Mouse (Mus musculus) c-Kit-positive CD71-negative TER-119-negative erythroid progenitor cells, embryonic 14.5 days (primary cell): ENCODE measurements around the gene Arhgap45.

Experiments
- DNase-seq: peaks from one replicate; pipeline ENCODE4 v3.0.0-alpha.2; 2013; ENCODE audit warnings: low read depth

The Arhgap45 gene

DNA sequence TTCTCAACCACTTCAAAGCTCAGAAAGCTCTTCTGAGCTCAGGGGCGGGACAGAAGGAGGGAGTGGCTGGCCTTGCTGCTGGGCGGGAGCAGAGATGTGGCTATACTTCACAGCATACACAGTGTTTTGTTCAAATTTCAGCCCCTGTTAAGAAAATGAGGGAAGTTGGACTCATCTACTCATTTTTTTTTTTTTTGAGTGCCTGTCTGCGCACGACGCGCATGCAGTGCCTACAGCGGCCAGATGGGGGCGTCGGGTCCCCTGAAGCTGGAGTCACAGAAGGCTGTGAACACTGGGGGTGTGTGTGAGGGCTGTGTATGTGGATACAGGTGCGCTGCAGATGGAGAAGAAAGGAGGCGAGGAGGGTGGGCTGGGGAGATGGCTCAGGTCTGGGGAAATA is 29.5 kb upstream of the Arhgap45 start:
- DNase-seq: peak; percentile 90

DNA sequence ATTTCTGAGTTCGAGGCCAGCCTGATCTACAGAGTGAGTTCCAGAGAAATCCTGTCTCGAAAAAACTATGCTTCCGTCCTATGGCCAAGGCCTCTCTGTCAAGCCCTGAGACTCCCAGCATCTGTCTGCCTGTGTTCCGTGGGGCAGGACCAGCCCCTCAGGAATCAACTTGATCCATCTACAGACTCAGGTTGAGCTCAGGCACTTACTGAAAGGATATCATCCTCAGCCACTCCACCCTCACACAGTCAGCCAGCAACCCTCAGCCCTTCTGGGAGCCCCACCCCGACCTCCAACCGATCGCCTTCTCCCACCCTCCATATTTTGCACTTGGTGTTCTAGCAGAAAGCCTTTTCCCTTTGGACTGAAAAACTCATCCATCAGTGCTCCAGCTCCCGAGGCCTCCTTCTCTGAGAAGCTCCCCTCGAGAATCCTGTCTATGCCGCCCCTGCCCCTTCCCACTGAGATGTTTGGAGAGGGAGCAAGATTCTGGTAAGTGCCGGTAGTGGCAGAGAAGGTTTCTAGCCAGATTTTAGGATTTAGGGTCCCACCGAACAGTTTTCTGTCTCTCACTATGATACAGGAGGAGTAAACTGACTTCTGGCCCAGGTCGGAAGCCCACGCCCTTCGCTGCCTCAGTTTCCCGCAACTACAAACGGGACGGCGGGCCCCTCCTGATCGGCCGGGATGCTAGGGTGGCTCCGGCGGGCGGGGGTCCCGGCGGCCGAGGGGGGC is 28.5 kb upstream of the Arhgap45 start:
- no peak for DNase-seq

DNA sequence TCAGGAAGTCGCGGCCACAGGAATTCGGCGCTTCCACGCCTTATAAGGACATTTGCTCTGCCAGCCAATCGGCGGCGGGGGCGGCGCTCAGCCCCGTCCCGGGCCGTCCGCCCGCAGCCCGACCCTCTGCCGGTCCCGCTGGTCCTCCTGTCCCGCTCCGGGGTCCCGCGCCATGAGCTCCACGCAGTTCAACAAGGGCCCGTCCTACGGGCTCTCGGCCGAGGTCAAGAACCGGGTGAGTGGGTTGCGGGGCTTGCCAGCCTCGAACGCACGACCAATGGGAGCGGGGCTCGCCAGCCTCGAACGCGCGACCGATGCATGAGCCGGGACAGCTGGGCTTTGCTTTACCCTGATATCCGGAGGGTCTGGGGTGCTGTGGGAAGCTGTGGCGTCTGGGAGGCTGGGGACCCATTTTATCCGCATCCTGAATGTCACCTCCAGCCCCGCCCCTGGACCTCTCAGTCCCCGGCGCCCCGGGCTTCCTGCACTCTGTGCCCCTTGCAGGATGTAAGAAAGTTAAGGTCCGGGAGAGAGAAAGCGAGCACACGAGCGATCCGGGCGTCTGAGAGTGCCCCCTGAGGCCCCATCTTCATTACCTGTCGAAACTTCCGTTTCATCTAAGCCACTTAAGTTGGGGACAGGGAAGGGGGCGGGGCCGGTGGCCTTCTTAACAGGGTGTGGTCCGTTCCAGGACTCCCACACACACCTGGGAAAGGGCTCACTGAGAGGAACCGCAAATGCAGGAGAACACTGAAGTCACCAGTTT is 27.8 kb upstream of the Arhgap45 start, which contains the start of gene Cnn2:
Gene Cnn2, plus strand, starts transcription at position 79 of the 766 bp plus-strand sequence.
- DNase-seq: no peak

DNA sequence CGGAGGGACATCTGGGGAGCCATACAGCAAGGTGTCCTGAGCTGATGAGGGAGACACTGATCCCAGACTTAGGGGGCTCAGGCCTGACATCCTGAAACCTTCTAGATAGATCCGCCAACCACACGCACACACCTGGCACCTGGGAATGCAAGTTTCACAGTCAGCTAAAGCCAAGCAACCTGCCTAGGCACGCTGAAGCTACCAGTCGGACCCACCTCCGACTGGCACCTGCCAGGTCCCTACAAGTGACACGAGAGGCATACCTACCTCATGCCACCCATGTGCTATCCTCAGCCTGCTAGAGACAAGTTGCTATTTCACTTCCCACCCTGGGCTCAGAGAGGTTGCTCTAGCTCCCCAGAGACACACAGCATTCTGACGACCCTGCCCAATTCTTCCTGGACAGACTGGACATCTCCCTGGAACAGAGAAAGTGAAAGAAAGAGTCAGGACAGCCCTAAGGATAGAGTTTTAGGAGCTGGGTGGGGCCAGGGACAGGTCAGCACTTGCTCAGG is 27.1 kb upstream of the Arhgap45 start:
- no peak for DNase-seq

DNA sequence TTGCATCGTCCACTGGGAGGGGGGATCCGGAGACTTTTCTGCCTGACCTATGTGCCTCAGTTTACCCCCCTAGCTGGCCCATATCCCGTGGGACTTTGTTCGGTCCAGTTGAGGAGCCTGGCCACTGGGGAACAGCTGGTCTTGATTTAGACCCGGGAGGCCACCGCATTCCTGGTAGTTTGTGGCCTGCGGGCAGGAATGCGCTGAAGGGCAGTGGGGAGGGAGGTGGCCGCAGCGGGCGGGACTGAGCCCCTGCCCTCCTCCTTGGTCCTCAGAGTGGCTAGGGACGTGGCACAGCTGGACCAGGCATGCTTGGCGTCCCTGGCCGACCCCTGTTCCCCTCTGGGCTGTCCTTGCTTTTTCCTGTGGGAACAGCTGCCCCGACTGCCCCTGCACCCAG is 26.6 kb upstream of the Arhgap45 start:
- DNase-seq: no peak

DNA sequence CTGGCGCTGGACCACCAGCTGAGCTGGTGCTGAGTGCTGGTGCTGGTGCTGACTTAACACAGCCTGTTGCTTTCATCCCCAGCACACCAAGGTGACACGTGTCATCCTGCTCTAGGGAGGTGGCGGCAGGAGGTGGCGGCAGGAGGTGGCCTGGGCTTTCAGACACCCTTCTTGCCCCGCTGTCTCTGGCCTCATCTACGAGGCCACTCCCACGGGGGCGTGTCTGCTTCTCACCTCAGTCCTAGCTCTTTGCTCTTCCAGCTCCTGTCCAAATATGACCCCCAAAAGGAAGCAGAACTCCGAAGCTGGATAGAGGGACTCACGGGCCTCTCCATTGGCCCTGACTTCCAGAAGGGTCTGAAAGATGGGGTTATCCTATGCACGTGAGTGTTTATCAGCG is 25.4 kb upstream of the Arhgap45 start:
- no peak for DNase-seq

DNA sequence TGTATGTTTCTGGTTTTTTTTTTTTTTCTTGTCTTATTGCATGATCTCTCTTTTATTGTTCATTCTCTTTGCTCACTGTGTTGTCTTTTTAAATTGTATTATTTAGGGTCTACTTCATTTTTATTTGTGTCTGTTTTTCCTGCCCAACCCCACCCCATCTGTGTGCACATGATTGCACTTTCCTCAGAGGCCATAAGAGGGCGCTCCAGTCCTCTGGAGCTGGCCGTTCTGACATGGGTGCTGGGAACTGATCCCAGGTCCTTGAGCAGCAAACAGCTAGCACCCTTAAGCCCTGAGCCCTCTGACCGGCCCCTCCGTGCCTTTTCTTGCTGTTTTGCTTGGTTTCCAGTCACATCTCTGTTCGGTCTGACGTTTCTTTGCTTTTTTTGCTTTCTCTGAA is 24.9 kb upstream of the Arhgap45 start:
- no peak for DNase-seq

DNA sequence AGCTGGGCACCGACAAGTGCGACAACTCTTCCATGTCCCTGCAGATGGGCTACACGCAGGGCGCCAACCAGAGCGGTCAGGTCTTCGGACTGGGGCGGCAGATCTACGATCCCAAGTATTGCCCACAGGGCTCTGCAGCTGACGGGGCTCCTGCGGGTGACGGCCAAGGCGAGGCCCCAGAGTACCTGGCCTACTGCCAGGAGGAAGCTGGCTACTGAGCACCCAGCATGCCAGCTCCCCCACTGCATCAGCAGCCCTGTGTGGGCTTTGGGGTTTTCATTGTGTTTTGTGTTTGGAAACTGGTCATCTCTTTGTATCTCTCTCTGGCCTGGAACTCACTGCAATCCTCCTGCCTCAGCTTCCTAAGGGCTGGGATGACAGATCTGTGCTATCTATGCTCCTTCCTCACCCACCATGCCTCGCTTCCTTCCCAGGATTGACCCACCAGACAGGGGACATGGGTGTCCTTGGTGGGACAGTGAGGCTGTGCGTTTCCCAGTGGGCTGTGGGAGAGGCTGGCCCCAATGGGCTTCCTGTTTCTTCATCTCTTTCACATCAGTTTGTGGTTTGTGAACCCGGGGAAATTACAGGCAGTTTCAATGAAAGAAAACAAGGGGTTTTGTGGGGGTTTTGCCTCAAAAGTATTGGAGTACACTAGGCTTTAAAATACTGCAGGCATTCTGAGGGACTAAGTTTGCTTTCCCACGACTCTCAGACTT is 21.9 kb upstream of the Arhgap45 start:
- no peak for DNase-seq

DNA sequence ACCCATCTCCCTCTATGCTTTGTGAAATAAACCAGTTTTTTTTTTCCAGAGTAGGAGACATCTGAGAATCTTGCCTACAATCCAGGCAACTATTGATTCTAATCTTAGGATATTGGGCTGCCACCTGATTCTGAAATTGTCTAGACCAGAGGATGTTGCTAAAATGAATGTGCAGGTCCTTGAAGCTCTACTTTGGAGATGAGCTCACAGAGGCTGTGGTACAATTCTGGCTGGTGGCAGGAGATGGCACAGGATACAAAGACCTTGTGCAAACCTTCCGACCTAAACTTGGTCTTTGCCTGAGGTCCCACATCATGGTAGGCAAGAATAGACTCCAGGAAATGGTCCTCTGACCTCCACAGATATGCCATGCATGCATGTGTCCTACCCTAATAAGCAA is 20.8 kb upstream of the Arhgap45 start:
- no peak for DNase-seq

DNA sequence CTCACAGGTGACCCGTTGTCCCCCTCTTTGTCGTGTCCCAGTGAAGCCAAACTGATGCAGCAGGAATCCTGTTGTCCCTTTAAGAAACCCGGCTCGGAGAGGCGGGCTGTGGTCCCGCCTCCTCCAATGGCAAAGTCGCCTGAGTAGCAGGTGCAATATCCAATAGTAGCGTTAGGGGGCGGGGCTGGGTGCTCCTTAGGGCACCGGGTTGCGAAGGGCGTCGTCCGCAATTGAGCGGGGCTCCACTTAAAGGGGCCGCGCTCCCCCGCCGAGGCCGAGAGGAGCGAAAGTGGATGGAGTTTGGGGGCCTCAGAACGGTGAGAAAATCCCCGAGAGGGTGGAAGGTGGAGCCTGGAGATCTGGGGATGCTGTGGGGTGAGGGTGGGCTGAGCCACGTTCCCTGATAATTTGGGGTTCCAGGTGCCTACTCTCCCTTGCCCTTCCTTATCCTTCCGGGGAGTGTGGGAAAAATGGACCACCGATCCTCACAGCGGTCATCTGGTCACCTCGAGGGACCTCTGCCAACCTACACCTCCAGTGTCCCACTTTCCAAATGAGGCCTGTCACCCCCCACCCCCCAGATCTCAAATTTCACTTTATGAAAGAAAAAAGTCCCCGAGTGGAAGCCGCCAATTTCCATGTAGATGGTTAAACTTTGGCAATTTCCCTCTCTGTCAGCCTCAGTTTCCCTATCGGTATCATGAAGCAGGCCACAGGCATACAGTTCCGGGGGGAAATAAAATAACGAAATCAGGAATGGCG is 20.0 kb upstream of the Arhgap45 start, which contains the start of gene Abca7:
Gene Abca7, plus strand, starts transcription at position 223 of the 762 bp plus-strand sequence.
- DNase-seq: peak; percentile 98

DNA sequence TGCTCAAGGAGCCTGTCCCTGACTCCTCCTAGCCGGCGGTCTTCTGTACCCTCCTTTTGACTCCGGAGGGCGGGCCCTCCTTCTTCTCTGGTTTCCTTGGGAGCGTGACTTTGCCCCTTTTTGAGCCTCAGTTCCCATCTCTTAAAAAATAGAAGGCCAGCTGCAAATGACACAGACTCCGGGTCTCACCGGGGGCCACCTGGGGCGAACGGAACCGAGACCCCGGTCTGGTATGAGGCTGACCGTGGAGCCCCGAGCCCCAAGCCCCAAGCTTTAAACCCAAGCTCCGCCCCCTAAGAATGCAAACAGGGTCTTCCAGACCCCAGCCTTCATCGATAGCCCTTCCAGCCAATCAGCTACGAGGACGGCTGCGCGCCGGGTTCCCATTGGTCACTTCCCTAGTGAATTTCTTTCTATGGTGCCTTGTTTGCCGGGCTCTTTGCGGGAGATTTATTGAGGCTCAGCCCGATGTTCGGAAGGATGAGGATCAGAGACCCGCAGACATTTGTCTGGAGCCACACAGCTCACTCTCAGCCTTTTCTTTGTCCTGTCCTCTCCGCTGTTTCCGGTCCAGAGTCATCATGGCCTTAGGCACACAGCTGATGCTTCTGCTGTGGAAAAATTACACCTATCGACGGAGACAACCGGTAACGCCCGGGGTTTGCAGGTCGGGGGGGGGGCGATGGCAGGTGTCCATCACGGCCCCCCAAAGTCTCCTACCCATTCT is 19.3 kb upstream of the Arhgap45 start:
- DNase-seq: no peak

DNA sequence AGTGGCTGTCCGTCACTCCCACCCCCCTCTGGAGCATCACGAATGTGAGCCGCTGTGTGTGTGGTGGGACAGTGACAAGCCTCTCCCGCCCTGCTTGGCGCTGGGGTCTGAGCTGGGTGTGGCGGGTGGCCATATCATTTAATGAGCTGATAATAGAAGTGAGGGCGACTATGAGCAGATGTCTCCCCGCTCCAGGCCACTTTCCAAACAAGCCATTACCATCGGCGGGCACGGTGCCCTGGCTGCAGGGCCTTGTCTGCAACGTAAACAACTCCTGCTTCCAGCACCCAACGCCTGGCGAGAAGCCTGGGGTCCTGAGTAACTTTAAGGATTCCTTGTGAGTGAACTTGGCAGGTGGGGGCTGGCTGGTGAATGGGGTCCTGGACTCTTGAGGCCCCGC is 18.6 kb upstream of the Arhgap45 start:
- no peak for DNase-seq

DNA sequence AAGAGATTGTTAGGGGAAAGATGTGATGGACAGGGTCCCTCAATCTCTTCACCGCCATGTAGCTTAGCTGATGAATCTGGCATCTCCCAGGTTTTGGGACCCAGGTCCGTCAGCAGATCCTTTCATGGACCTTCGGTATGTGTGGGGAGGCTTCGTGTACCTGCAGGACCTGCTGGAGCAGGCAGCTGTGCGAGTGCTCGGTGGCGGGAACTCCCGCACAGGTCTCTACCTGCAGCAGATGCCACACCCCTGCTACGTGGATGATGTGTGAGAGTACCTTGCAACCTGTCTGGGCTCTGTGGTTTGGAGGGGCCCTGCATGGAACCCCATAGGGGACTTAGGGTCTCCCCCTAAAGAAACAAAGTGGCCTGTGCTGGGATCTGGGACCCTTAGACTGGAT is 14.5 kb upstream of the Arhgap45 start:
- DNase-seq: no peak

DNA sequence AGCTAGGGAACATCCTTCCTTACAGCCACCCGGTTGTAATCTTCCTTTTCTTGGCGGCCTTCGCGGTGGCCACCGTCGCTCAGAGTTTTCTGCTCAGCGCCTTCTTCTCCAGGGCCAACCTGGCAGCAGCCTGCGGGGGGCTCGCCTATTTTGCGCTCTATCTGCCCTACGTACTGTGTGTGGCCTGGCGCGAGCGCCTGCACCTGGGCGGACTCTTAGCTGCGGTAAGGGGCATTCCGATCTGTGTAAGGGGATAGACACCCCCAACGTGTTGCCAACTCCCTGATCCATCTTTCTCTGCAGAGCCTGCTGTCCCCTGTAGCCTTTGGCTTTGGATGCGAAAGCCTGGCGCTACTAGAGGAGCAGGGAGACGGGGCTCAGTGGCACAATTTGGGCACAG is 13.6 kb upstream of the Arhgap45 start:
- DNase-seq: no peak

DNA sequence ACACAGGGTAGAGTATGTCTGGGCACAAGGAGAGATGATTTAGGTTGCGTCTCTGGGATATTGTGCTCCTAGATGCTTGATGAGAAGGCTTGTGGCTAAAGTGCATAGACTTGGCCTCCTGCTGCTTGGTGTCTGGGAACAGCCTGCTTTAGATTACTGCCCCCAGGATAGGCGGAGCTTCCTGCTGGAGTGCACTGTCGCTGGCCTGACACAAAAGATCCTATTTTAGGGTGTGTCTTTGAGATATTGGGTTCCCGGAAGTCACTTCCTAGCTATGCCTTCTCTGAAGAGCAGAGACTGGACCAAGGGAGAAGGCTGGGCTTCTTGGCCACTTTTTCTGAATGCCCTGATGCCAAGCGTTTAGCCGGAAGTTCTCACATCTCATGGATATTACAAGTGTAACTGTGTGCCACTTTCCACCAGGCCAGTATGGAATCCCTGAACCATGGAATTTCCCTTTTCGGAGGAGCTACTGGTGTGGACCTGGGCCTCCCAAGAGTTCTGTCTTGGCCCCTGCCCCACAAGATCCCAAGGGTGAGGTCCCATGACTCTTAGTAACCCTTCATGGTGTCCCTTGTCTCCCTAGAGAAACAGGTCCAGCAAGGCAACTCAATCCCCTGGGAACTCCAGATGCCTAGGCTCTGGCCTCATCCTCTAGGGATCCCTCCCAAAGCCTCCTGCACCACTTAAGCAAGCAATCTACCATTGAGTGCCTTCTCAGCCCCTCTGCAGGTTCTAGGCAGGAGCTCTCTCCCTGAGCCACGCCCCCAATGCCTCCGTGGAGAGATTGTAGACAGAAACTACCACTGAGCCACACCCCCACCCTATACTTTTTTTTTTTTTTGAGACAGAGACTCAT is 12.8 kb upstream of the Arhgap45 start:
- no peak for DNase-seq

DNA sequence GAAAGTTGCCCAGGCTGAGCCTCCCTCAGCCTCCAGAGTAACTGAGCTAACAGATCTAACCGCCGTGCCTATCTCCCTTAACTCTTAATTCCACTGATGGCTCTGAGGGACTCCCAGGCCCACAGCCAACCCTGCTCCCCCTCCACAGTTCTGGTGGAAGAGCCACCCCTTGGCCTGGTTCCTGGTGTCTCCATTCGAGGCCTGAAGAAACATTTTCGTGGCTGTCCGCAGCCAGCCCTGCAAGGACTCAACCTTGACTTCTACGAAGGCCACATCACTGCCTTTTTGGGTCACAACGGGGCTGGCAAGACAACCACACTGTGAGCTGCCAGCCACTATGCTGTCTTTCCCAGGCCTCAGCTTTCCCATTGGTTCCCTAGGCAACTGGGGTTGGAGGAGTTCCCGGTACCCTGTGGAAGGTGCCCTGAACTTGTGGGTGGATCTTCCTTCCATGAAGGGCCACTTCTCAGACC is 12.2 kb upstream of the Arhgap45 start:
- DNase-seq: no peak

DNA sequence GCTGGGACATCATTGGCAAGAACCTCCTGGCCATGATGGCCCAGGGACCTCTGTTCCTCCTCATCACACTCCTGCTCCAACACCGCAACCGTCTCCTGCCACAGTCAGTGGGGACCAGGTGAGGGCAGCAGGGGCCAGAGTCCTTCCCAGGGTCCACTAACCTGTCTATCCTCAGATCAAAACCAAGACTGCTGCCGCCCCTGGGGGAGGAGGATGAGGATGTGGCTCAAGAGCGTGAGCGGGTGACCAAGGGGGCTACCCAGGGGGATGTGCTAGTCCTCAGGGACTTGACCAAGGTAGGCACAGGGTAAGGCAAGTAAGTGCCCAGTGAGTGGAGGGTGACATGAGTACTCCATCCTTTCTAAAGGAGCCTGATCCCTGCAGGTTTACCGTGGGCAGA is 4.7 kb upstream of the Arhgap45 start:
- no peak for DNase-seq

DNA sequence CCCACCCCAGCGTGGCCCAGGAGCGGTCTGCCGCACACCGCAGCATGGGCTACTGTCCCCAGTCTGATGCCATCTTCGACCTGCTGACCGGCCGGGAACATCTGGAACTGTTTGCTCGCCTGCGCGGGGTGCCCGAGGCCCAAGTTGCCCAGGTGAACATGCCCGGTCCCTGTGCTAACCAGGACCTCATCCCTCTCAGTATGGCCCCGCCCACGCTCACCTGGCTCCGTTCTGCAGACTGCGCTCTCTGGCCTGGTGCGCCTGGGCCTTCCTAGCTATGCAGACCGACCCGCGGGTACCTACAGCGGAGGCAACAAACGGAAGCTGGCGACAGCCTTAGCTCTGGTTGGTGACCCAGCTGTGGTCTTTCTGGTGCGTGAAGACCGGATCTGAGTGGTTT is 2.8 kb upstream of the Arhgap45 start:
- no peak for DNase-seq

DNA sequence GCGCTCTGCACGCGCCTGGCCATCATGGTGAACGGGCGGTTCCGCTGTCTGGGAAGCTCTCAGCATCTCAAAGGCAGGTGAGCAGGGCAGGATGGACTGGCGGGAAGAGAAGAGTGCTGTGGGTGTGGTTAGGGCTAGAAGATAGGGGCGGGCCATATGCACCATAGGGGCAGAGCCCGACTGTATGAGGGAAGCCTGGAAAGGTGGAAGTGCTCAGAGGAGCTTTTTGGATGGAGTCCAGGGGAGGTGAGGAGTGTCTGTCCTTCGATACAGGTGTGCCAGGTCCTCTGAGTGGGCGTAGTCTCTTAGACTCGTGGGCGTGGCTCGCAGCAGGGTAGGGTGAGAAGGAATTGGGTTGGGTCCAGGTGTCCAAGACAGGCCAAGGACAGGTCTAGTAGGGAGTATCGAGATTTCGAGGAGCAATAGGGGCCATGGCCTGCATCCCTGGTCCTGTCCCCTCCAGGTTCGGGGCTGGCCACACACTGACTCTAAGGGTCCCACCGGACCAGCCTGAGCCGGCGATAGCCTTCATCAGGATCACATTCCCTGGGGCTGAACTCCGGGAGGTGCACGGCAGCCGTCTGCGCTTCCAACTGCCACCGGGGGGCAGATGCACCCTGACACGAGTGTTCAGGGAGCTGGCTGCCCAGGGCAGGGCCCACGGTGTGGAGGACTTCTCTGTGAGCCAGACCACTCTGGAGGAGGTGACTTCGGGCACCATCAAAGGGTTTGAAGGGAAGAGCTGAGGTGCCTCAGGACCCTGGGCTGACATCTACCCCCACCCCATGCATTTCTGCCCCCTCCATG is 1.8 kb upstream of the Arhgap45 start:
- DNase-seq: no peak
